Mouse (Mus musculus) embryonic facial prominence, embryonic 12.5 days (tissue): ENCODE results near the gene Srgap2. TPM values are rescaled to one million over a fixed set of nuclear protein-coding genes. Genes with fewer than 3 reads are reported as not detected.
"Not testable (repeated sequence)": the region's sequence is repeated elsewhere in the genome, so short reads cannot be mapped to it uniquely, and the experiment has no call there.

Source experiments
- ATAC-seq: fragments of 200-750 bp; cut with Nextera tagmentation; 2 replicates; pipeline ENCODE4 v1.8.0; 2017; ENCODE audit not compliant: insufficient number of reproducible peaks, insufficient read depth, low FRiP score, low TSS enrichment
- H3K27ac ChIP-seq: fragments of 300-500 bp; sonication (generic); 2 replicates; pipeline ENCODE4 v1.5.1; 2016; ENCODE audit warnings: mild to moderate bottlenecking
- H3K27me3 ChIP-seq: fragments of 300-500 bp; sonication (generic); 2 replicates; pipeline ENCODE4 v1.6.1; 2016; ENCODE audit warnings: mild to moderate bottlenecking, moderate library complexity
- H3K36me3 ChIP-seq: fragments of 300-500 bp; sonication (generic); 2 replicates; pipeline ENCODE4 v1.6.1; 2016; ENCODE audit warnings: mild to moderate bottlenecking
- H3K4me1 ChIP-seq: fragments of 300-500 bp; sonication (generic); 2 replicates; pipeline ENCODE4 v1.6.1; 2016
- H3K4me2 ChIP-seq: fragments of 300-500 bp; sonication (generic); replicated peaks from 2 replicates; pipeline ENCODE4 v1.6.1; 2016; ENCODE audit warnings: mild to moderate bottlenecking, moderate library complexity
- H3K4me3 ChIP-seq: fragments of 300-500 bp; sonication (generic); 2 replicates; pipeline ENCODE4 v1.5.1; 2016; ENCODE audit warnings: mild to moderate bottlenecking
- H3K9ac ChIP-seq: fragments of 300-500 bp; sonication (generic); 2 replicates; pipeline ENCODE4 v1.6.1; 2016; ENCODE audit warnings: mild to moderate bottlenecking, moderate library complexity
- H3K9me3 ChIP-seq: fragments of 300-500 bp; sonication (generic); 2 replicates; pipeline ENCODE4 v1.6.1; 2016; ENCODE audit warnings: mild to moderate bottlenecking, moderate library complexity
- WGBS: fragments of 180-500 bp; shearing (Covaris S2); methylation state at CpG from one replicate; pipeline ENCODE4 v1.1.7; 2016; 5-methylcytosine and 5-hydroxymethylcytosine counted together
- polyA plus RNA-seq: library from polyadenylated mRNA; unstranded; fragments of >200 nt; fragmentation: Nextera tagmentation; extraction: Ambion mirVana; gene quantifications from 2 replicates; pipeline ENCODE4 v1.2.1, GENCODE M21; 2016

The Srgap2 gene
- polyA plus RNA-seq, result 15.9 and 18.3 TPM in 2 replicates

DNA sequence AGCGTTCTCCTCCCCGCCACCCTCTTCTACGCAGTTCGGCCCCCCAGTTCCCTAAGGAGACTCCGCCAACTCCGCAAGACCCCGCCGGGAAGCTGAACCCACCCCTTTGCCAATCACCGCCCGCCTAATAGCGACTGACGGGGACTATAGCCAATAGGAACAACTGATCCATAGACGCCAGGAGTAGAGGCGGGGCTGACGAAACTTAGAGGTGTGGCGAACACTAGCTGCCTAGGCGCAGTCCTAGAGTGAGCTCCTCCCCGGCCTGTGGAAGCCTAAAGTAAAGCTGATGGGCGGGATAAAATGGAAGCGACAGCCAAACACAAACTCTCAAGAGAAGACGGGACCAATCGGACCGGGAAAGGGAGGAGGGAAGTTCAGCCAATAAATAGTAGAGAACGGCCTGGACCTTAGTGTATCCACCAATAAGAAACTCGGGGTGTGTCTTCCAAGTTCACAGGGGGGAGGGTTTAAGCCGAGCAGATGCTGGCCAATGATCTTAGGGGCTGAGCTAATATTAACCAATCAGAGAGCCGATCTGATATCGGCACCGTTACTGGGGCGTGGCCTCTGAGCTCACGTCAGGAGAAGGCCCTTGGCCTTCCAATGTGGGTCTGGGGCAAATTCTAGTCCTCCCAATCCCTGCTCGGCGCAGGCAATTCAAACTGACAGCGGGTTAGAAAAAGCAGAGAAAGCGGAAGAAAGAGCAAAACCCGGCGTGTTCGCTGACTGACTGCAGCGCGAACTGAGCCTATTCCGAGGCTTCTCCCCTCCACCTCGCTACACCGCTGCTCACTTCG, at the start of gene Srgap2, which contains the start of gene Fam72a:
Gene Srgap2, minus strand, starts transcription at position 72 of the 800 bp plus-strand sequence.
Gene Fam72a, plus strand, starts transcription at position 623 of the 800 bp plus-strand sequence.
- Histone ChIP-seq H3K4me1 (peaks cover 51% of the 10 kb centered on the region), H3K9ac (peak within 1 kb of the TSS; percentile 92), H3K9me3 (no peaks in the 10 kb centered on the region), H3K27ac (peak within 1 kb of the TSS; percentile 97), H3K4me3 (peak within 1 kb of the TSS; percentile 90), H3K4me2 (peak within 1 kb of the TSS; percentile 95), H3K36me3 (no peaks in the 10 kb centered on the region), H3K27me3 (no peaks in the 10 kb centered on the region)
- WGBS, result under 1% methylated on average over 44 of the region's 44 CpGs
- ATAC-seq, result peak; percentile 99

DNA sequence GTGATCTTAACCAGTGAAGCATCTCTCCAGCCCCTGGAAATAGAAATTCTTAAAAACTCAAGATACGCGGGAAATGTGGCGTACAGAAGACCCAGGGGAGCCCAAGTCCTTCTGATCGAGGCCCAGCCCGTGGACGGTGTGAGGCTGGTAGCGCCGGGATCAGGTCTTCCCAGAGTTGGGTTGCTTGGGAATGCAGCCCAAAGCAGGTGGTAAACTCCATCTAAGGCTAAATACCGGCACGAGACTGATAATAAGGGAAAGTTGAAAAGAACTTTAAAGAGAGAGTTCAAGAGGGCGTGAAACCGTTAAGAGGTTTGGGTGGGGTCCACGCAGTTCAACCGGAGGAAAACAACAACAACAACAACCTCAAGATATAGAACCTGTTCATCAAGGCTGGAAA, 46.6 kb upstream of the Srgap2 start:
- Histone ChIP-seq H3K9ac (no peak overlapping the region), H3K27me3 (no peaks in the 10 kb centered on the region), H3K4me3 (no peak overlapping the region), H3K4me1 (no peaks in the 10 kb centered on the region), H3K4me2 (no peak overlapping the region), H3K36me3 (no peaks in the 10 kb centered on the region), H3K9me3 (no peaks in the 10 kb centered on the region), H3K27ac (no peak overlapping the region)
- no peak for ATAC-seq
- WGBS, result 90% methylated on average over 14 of the region's 14 CpGs

DNA sequence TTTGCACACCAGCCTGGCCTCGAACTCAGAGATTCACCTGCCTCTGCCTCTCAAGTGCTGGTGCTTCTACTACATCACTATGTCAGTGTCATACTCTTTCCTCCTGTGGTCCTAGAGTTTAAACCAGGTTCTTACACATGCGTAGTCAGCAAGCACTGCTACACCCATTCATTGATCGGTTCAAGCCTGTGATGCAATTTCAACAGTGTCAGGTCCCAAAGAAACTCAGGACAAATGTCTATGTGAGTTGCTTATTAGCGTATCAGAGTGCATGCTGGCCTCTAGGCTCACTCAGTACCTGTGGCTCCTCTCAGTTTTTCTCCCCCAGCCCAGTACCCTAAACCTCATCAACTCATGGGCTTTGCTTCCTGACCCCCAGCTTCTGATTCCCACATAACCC, 43.2 kb upstream of the Srgap2 start:
- H3K4me1 ChIP-seq, result no peaks in the 10 kb centered on the region
- no peaks in the 10 kb centered on the region for H3K36me3 ChIP-seq
- H3K4me3 ChIP-seq, result no peak overlapping the region
- H3K9me3 ChIP-seq, result no peaks in the 10 kb centered on the region
- H3K27me3 ChIP-seq, result no peaks in the 10 kb centered on the region
- no peak overlapping the region for H3K9ac ChIP-seq
- no peak for ATAC-seq
- no peak overlapping the region for H3K4me2 ChIP-seq
- WGBS, result 92% methylated on average over 4 of the region's 4 CpGs
- H3K27ac ChIP-seq, result no peak overlapping the region

- Histone ChIP-seq H3K27me3 (no peaks in the 10 kb centered on the region), H3K4me3 (no peak overlapping the region), H3K4me1 (no peaks in the 10 kb centered on the region), H3K27ac (no peak overlapping the region), H3K9ac (no peak overlapping the region), H3K9me3 (no peaks in the 10 kb centered on the region), H3K36me3 (no peaks in the 10 kb centered on the region), H3K4me2 (no peak overlapping the region)
- 92% methylated on average over 6 of the region's 6 CpGs for WGBS
- ATAC-seq, result no peak
Measured at GRCm38 (mm10) chr1:131569721-131570120, 42.6 kb upstream of the Srgap2 start.

GRCm38 (mm10) chr1:131566056-131566455, 38.9 kb upstream of the Srgap2 start:
- not testable (repeated sequence) for H3K4me3 ChIP-seq, H3K4me1 ChIP-seq, H3K36me3 ChIP-seq, ATAC-seq, H3K4me2 ChIP-seq, H3K27me3 ChIP-seq, H3K9ac ChIP-seq, H3K27ac ChIP-seq, H3K9me3 ChIP-seq
- WGBS, result 38% methylated on average over 11 of the region's 11 CpGs

- Histone ChIP-seq H3K9me3 (no peaks in the 10 kb centered on the region), H3K27me3 (no peaks in the 10 kb centered on the region), H3K4me3 (no peak overlapping the region), H3K4me2 (no peak overlapping the region), H3K36me3 (no peaks in the 10 kb centered on the region), H3K4me1 (no peaks in the 10 kb centered on the region), H3K9ac (no peak overlapping the region), H3K27ac (no peak overlapping the region)
- WGBS, result 83% methylated on average over 2 of the region's 2 CpGs
- no peak for ATAC-seq
Measured at GRCm38 (mm10) chr1:131562081-131562480, 34.9 kb upstream of the Srgap2 start.

GRCm38 (mm10) chr1:131560500-131560899, 33.3 kb upstream of the Srgap2 start:
- no peak for ATAC-seq
- Histone ChIP-seq H3K4me2 (no peak overlapping the region), H3K4me3 (no peak overlapping the region), H3K9ac (no peak overlapping the region), H3K27ac (no peak overlapping the region), H3K36me3 (no peaks in the 10 kb centered on the region), H3K9me3 (no peaks in the 10 kb centered on the region), H3K27me3 (no peaks in the 10 kb centered on the region), H3K4me1 (no peaks in the 10 kb centered on the region)

- H3K36me3 ChIP-seq, result no peaks in the 10 kb centered on the region
- H3K9ac ChIP-seq, result peak overlapping the region; percentile 28; the same call in 1 of the 2 replicates
- peaks cover 3% of the 10 kb centered on the region; the same call in 1 of the 2 replicates for H3K4me1 ChIP-seq
- WGBS, result 7% methylated on average over 13 of the region's 13 CpGs
- H3K27me3 ChIP-seq, result no peaks in the 10 kb centered on the region
- H3K4me2 ChIP-seq, result peak overlapping the region; percentile 36
- ATAC-seq, result peak; percentile 76
- no peaks in the 10 kb centered on the region for H3K9me3 ChIP-seq
- H3K27ac ChIP-seq, result peak overlapping the region; percentile 60; the same call in 1 of the 2 replicates
- H3K4me3 ChIP-seq, result no peak overlapping the region
Measured at GRCm38 (mm10) chr1:131555042-131555812, 28.1 kb upstream of the Srgap2 start.

- ATAC-seq, result no peak
- no peaks in the 10 kb centered on the region for H3K27me3 ChIP-seq
Measured at GRCm38 (mm10) chr1:131553428-131553827, 26.3 kb upstream of the Srgap2 start.

GRCm38 (mm10) chr1:131551956-131552355, 24.8 kb upstream of the Srgap2 start:
- WGBS, result 87% methylated on average over 2 of the region's 2 CpGs
- Histone ChIP-seq H3K9me3 (no peaks in the 10 kb centered on the region), H3K9ac (no peak overlapping the region), H3K4me3 (no peak overlapping the region), H3K4me1 (peaks cover 9% of the 10 kb centered on the region), H3K27ac (no peak overlapping the region), H3K36me3 (no peaks in the 10 kb centered on the region), H3K27me3 (no peaks in the 10 kb centered on the region), H3K4me2 (no peak overlapping the region)
- ATAC-seq, result no peak

More at GRCm38 (mm10) chr1:131553428-131553827, 26.3 kb upstream of the Srgap2 start:
- Histone ChIP-seq H3K4me3 (no peak overlapping the region), H3K9me3 (no peaks in the 10 kb centered on the region), H3K36me3 (no peaks in the 10 kb centered on the region), H3K27ac (no peak overlapping the region), H3K9ac (no peak overlapping the region), H3K4me1 (peaks cover 9% of the 10 kb centered on the region), H3K4me2 (no peak overlapping the region)

GRCm38 (mm10) chr1:131548494-131549365, 21.6 kb upstream of the Srgap2 start:
- H3K4me2 ChIP-seq, result no peak overlapping the region
- H3K9ac ChIP-seq, result no peak overlapping the region
- no peak overlapping the region for H3K4me3 ChIP-seq
- H3K36me3 ChIP-seq, result no peaks in the 10 kb centered on the region
- ATAC-seq, result 0 out of 2 replicates have a peak, but pooled peaks have one; percentile 47
- WGBS, result 22% methylated on average over 8 of the region's 8 CpGs
- H3K4me1 ChIP-seq, result peaks cover 7% of the 10 kb centered on the region
- H3K9me3 ChIP-seq, result no peaks in the 10 kb centered on the region
- H3K27ac ChIP-seq, result peak overlapping the region; percentile 69
- H3K27me3 ChIP-seq, result no peaks in the 10 kb centered on the region
